Mouse (Mus musculus) NIH3T3 (cell line): ENCODE data around the gene Hist1h4i.
A peak's percentile ranks its signal among the peaks of the same experiment; 100 is the strongest.
"Not testable (repeated sequence)": the region's sequence is repeated elsewhere in the genome, so short reads cannot be mapped to it uniquely, and the experiment has no call there.

Experiments used
- DNase-seq: peaks from one replicate; pipeline ENCODE4 v3.0.0-alpha.2; 2012; ENCODE audit warnings: low read depth

Gene Hist1h4i

GRCm38 (mm10) chr13:22041142-22041536 lies at the start of gene Hist1h4i:
Gene Hist1h4i (minus strand): TSS chr13:22041362.
- DNase-seq, result peak; percentile 96

- DNase-seq, result not testable (repeated sequence)
These were observed 43.0 kb upstream of the Hist1h4i start, which contains the start of gene Vmn1r188 for GRCm38 (mm10) chr13:22084140-22084539. Gene Vmn1r188 (plus strand): TSS chr13:22084440.

GRCm38 (mm10) chr13:22063468-22063867 lies 22.3 kb upstream of the Hist1h4i start:
- DNase-seq, result no peak

- no peak for DNase-seq
These were observed 20.3 kb upstream of the Hist1h4i start for GRCm38 (mm10) chr13:22061422-22061821.

GRCm38 (mm10) chr13:22053754-22054153 lies 12.6 kb upstream of the Hist1h4i start:
- no peak for DNase-seq

- DNase-seq, result no peak
These were observed 10.3 kb upstream of the Hist1h4i start for GRCm38 (mm10) chr13:22051523-22051859.

- peak; percentile 89 for DNase-seq
These were observed 9.7 kb upstream of the Hist1h4i start for GRCm38 (mm10) chr13:22050591-22051522.

GRCm38 (mm10) chr13:22049737-22050440 lies 8.7 kb upstream of the Hist1h4i start:
- DNase-seq, result peak; percentile 47

GRCm38 (mm10) chr13:22049041-22049440 lies 7.9 kb upstream of the Hist1h4i start:
- DNase-seq, result no peak

- DNase-seq, result no peak
These were observed 4.1 kb upstream of the Hist1h4i start for GRCm38 (mm10) chr13:22045311-22045710.

- DNase-seq, result no peak
These were observed 3.4 kb upstream of the Hist1h4i start for GRCm38 (mm10) chr13:22044432-22045155.

GRCm38 (mm10) chr13:22043503-22044431 lies 2.6 kb upstream of the Hist1h4i start:
- peak; percentile 81 for DNase-seq

- peak; percentile 96 for DNase-seq
These were observed 1.7 kb upstream of the Hist1h4i start, which contains the start of the genes Hist1h2ag and Hist1h2bj for GRCm38 (mm10) chr13:22042568-22043502. Gene Hist1h2ag (minus strand): TSS chr13:22042944. Gene Hist1h2bj (plus strand): TSS chr13:22043214.

GRCm38 (mm10) chr13:22041651-22042567 lies 747 bp upstream of the Hist1h4i start:
- peak; percentile 21 for DNase-seq

GRCm38 (mm10) chr13:22040464-22041141 lies 559 bp downstream of the Hist1h4i start:
- DNase-seq, result peak; percentile 44

GRCm38 (mm10) chr13:22039951-22040463 lies 1.2 kb downstream of the Hist1h4i start:
- no peak for DNase-seq

- DNase-seq, result no peak
These were observed 1.8 kb downstream of the Hist1h4i start for GRCm38 (mm10) chr13:22039364-22039763.

GRCm38 (mm10) chr13:22037415-22037814 lies 3.7 kb downstream of the Hist1h4i start:
- DNase-seq, result no peak
